Mouse (Mus musculus): ENCODE results near the gene Vps11.
"Not testable (repeated sequence)": the region's sequence is repeated elsewhere in the genome, so short reads cannot be mapped to it uniquely, and the experiment has no call there.

Gene Vps11

DNA sequence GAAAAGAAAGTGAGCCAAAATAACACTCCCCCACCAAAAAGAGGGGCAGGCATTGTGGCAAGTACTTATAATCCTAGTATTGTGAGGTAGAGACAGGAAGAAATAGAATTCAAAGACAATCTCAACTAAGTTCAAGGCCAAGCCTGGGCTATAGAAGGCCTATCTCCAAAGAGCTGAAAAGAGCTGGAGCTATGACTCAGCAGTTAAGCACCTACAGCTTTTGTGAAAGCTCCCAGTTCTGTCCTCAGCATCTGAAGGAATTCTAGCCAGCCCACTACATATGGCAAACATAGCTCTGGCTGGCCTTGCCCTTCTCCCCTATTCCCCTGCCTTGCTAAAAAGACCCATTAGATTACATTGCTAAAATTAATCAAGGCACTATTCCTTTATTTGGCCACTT, 11.9 kb upstream of the Vps11 start:
- no peak for DNase-seq

DNA sequence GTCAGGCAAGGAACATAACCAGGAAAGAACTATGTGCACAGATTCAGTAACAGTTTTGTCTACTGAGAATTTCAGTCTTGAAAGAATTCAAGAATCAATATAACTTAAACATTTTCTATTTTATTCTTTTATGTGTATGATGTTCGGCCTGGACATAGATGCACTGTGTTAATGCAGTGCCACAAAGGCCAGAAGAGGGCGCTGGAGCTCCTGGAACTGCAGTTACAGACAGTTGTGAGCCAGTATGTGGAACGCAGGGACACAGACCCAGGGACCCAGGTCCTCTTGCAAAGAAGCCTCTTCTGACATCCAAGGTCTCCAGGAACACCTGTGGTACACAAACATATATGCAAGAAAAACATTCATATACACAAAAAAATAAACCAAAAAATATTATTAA, 3.0 kb upstream of the Vps11 start:
- no peak for DNase-seq

DNA sequence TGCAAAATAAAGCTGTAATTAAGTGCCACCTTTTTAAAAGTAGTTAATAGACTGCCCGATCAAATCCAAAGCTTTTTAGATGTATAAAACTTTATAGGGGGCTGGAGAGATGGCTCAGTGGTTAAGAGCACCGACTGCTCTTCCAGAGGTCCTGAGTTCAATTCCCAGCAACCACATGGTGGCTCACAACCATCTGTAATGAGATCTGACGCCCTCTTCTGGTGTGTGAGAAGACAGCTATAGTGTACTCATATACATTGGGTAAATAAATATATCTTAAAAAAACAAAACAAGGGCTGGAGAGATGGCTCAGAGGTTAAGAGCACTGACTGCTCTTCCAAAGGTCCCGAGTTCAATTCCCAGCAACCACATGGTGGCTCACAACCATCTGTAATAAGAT, 461 bp upstream of the Vps11 start:
- DNase-seq = not testable (repeated sequence)

DNA sequence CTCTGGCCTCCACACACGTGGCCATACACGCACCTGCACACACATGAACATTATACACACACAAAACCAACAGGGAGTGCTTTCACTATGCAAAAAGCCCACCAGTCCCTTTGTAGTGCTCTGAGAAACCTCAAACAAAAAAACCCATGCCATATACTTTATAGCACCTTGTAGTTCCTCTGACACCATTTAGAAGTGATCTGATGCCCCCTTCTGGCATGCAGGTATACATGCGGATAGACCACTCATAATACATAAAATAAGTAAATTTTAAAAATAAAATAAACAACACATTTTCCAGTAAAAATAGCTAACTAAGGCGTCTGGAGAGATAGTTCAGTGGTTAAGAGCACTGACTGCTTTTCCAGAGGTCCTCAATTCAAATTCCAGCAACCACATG, 4.3 kb downstream of the Vps11 start:
- DNase-seq = no peak

DNA sequence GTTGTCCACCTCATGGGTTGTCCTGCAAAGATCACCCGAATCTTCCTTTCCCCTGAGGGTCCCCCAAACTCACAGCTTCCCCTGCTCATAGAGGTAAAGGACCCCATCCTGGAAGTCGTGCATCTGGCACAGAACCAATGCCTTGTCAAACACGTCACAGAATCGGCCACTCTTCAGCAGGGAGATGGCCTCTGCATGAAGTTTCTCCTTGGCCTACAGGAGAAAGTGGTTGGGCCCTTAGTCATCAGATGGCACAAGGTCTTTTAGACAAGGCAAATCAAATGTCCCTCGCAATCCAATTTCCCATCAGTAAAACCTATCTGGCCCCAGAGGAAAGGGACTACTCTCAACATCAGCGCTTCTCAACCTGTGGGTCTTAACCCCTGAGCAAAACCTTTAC, 8.3 kb downstream of the Vps11 start:
- no peak for DNase-seq

DNA sequence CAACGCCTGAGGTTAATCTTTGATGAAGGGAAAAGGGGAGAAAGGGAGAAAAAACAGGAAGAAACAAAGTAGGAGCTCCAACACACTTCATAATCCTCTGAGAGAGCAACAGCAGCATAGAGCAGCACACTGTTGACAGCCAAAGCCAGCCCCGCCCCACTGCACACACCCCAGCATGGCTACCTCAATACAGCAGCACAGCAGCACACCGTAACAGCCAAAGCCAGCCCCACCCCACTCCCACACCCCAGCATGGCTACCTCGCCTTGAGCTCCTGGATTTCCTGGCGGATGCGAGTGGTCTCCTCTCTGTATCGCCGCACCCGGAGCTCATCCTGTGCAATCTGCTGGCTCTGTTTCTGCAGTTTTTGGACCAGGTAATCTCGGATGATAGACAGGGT, 9.1 kb downstream of the Vps11 start:
- DNase-seq = no peak

DNA sequence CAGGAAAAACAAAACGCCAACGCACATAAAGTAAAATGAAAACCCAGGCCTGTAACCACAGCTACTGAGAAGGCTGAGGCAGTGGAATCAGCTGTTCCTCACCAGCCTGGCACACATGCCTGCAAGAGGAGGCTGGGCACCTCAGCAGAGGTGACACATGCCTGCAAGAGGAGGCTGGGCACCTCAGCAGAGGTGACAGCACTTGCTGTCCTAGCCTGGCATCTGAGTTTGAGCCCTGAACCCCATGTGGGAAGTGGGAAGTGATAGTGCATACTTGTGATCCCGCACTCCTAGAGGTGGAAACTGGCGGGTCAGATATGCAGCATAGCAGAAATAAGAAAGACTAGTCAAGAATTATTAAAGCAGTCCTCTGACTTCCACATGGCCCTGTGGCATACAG, 10.1 kb downstream of the Vps11 start:
- DNase-seq = no peak

DNA sequence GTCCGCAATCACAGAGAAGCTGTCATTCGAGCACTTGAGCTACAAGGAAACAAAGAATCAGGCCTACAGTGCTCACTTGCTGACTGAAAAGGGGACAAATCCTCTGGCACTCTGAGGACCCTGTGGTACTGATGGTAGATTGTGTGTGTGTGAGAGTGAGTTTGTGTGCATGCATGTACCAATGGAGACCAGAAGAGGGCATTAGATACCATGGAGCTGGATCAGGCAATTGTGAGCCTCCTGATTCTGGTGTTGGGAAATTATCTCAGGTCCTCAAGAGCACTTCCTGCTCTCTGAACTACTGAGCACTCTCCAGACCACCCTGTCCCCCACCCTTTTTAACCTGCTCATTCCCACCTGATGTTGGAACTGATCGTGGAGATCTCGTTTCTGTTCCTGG, 12.9 kb downstream of the Vps11 start:
- DNase-seq = no peak

DNA sequence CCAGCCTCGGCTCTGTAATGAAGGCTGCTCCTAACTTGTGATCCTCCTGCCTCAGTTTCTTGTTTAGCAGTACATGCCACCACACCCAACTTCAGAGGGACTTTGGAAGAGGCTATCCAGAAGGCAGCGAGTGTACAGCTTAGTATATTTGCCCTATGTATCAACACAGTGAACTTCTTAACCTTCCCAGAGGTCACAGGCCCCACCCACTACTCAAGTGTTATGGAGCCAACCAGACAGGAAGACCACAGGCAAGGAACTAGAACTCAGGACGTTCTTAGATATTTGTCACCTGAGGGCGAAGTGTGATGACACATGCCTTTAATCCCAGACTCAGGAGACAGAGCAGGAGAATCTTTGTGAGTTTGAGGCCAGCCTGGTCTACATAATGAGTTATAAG, 13.8 kb downstream of the Vps11 start:
- DNase-seq = no peak

DNA sequence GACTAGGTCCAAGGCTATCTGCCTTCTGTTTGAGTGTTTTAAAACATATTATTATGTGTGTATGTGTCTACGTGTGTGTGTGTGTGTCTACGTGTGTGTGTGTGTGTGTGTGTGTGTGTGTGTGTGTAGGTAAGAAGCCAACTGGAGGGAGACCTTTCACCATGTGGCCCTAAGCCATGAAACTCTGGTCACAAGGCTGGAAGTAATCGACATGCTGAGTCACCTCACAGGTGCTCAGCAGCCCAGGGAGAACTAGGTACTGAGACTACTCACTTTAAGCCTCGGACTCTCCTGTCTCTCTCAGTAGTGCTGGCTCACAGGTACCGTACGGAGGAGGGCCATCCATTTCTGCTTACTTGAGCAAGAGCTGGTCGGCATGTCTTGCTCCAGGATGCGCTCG, 14.3 kb downstream of the Vps11 start:
- DNase-seq = no peak

DNA sequence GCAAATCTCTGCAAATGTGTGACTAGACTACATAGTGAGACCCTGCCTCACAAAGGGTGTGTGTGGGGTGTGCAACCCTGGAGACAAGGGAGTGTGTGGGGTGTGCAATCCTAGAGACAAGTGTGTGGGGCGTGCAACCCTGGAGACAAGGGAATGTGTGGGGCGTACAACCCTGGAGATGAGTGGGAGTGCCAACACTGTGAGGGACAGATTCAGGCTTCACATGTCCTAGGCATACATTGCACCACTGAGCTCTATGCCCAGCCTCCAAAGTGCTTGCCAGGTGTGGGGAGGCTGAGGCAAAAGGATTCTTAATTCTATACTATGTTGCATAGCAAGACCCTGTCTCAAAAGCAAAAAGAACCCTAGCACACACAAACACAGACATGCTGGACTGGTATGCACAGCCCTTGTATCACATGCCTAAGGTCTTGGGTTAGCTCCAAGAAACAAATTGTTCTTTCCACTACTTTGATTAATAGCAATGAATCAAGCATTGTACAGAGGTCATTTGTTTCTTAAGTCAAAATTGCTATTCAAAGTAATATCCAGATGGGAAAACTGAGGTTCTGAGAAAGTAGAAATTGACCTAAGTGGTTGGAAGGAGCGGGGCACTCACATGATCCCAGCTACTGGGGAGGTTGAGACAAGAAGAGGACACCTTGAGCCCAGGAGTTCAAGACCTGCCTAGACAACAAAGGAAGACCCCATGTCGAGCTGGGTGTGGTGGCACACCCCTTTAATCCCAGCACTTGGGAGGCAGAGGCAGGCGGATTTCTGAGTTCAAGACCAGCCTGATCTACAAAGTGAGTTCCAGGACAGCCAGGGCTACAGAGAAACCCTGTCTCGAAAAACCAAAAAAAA, 15.7 kb downstream of the Vps11 start:
- no peak for DNase-seq

DNA sequence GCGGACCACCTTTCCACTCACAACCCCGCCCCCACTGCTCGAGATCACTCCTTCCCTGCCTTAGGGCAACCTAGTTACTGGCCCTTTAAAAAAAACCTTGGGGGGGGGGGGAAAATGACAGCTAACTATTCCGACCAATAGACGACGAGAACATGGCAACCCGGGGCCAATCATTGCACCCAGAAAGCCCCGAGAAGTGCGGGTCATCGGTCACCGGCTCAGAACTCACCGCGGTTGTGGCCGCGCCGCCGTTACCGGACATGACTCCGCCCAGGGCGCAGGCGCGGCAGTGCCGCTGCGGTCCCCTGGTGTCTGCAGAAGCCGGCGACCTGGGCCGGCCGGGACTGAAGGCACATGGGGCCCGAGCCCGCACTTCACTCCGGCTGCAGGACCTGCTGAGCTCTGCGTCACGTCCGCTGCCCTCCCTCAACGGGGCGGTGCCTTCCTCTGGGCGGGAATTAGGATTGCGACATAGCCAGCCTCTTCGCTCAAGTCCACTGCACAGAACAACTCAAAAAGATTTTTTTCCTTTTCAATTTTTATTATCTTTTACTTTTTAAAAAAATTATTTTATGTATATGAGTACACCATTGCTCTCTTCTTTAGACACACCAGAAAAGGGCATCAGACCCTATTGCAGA, 17.6 kb downstream of the Vps11 start, which contains the start of gene Hmbs:
TSS of gene Hmbs (minus strand) at position 448 of the 641 bp plus-strand sequence.
- peak; percentile 80 for DNase-seq

DNA sequence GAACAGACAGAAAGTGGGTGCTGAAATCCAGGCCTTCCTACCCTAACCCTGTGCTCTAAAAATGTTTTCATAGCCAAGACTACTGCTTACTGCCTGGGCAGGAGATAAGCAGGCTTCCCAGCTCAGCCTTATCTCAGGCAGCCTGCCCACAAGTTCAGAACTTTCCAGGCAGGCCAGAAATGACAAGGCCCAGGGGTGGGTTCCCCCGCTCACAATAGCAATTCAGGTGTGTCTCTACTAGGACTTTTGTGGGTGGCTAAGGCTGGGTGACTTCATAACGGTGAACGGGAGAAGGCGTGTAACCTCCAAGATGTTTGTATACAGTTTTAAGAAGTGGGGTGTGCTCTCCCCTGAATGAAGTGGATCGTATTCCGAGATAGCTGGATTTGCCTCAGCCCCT, 18.2 kb downstream of the Vps11 start:
- no peak for DNase-seq

DNA sequence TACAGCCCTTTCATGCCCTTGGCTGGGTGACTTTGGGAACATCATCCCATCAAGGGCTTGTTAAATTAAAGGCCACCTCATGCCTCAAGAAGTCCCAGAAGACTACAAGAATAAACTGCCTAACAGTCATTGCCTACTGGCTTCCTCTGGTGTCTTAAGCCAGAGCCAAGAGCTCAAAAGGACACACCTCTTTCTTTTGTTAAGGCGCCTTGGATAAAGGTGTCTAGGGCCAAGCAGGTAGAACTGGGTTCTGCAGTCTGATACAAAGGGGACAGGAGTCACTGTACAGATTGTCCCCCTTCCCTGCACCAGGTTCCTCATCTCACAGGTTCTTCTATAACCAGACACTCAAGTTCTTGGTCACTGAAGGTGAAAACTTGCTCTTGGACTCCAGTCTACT, 18.9 kb downstream of the Vps11 start:
- no peak for DNase-seq

DNA sequence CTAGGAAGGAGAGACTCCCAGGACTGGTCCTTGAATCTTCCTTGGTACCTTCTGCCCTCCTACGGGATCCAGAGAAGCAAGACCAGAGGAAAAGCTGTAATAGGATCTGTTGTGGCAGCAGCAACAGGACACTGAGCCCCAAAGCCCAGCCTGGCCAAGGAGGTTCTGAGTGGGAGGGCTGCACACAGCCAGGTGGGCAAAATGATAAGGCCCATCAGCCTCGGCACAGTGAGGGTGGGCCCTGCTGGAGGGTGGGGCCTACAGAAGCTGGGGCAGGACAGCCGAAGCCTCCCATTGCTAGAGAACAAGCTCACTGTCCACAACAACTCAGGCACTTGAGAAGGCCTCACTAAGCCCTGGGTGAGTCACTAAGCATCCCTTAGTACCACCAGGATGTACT, 19.3 kb downstream of the Vps11 start:
- no peak for DNase-seq

DNA sequence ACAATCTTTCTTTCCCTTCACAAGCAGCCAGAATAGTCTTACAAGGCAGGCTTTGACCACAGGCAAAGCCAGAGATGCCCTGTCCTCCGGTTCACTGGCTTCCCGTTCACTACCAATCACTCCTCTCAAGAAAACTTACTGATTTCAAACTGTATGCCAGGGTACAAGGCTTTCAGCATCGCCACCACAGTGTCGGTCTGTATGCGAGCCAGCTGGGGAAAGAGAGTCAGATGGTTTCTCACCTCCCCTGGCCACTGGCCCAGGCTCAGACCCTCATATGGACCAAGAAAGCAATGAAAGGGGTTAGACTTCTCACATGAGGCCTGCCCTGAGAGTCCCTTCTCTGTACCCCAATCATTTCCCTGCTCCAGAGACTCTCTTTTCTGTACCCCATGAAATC, 20.0 kb downstream of the Vps11 start:
- no peak for DNase-seq

DNA sequence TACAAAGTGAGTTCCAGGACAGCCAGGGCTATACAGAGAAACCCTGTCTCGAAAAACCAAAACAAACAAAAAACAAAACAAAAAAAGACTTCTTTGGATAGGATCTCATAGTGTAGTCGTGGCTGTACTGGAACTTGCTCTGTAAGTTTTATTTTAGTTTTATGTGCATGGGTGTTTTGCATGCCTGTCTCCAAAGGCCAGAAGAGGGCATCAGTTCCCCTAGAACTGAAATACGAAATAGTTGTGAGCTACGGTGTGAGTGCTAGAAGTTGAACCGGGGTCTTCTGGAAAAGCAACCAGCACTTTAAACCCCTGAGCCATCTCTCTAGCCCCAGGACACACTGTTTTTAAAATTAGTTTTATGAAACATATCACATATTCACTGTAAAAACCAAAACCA, 22.9 kb downstream of the Vps11 start:
- no peak for DNase-seq

DNA sequence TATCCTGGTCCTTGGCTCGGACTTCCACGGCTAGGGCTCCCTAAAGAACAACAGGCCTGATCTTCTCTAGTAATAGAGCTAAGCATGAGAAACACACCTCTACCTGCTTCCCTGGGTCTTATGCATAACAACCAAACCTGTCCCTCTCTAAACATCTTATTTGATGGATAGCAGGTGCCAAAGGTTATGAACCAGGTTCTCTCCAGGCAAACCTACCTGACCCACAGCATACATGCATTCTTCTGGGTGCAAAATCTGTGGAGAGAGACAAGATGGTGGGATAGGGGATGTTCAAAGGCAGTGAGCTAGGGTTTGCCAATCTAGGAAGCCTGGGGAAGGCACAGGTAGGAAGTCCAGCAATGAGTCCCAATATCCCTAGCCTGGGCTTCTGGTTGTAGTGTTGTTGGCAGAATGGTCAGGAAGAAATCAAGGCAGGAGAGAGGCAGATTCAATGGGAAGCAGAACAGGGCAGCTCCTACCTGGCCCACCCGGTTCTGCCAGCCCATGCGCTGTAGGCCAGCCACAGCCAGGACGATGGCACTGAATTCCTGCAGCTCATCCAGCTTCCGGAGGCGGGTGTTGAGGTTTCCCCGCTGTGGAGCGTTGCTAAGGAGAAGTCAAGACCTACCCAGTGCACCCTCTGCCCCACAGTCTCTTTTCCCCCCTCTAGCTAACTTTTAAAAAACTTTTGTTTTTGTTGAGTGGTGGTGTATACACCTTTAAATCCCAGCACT, 23.9 kb downstream of the Vps11 start:
- no peak for DNase-seq

DNA sequence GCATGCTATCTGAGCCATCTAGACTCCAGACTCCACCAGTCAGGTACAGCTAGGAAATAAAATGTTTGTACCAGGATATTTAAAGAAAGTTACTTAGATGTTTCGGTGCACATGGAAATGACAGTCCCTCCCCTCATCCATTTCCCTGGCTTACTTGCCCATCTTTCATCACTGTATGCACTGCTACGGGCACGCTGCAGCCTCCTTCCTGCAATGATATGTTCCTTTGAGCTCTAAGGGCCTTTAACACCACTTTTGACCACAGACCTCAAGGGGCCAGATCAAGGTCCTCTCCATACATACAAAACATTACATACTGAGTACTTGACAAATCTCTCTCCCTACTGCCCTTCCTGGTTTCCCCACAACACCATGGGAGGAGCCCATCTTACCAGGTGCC, 24.5 kb downstream of the Vps11 start:
- no peak for DNase-seq

DNA sequence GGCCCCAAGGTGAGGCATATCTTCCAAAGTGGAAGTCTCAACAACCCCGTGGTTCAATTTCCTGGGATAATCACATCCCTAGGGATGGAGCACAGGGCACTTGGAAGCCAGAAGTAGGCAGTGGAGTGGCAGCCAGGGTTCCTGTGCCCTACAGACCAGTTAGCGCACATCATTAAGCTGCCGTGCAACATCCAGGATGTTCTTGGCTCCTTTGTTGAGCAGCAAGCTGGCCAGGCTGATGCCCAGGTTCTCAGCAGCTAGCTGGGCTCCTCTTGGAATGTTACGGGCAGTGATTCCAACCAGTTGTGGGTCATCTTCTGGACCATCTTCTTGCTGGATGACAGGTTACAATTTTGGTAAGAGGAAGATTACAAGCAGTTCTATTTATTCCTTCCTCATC, 25.0 kb downstream of the Vps11 start:
- DNase-seq = not testable (repeated sequence)

DNA sequence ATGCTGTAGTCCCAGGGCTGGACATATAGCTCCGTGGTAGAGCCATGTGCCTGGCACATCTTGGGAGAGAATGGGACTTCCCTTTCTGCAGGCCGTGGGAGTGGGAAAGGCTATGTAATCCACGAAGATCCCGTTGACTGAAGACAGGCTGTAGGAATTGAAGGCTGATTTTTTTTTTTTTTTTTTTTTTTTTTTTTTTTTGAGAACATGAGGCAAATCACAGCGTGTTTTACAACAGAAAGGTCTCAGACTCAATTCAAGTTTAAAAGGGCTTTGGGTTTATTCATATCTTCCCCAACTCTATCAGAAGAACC, 25.4 kb downstream of the Vps11 start:
- DNase-seq = no peak

DNA sequence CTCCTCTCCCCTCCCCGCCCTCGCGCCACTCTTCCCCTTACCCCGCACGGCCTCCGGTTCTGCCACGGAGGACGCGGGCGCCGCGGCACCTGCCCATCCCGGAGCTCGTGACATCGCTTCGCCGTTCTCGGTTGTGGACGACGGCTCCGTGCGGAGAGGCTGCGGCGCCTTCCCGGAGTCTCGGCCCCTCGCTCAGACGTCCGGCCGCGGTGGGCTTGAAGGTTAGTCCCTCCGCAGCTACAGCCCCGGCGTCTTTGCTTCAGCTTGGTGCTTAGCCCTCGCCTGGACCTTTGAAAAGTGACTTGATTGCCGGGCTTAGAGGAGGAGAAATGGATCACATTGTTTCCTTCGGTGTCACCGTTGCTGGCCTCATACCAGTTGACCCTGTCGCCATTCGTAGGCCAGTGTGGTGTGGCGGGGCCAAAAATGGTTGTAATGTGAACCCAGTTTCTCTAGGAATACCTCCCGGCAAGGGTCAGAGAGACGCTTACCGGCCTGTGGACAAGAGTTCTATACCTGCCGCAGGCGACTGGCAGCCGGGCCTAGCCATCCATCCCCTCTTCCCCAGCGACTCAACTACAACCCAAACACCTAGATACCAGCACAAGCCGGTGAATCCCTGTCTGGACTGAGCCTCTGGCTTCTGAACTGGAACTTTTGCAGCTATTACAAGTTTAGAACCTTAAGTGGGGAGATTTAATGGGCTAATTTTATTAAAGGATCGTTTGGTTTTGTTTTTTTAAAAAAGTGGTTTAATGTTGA, 26.0 kb downstream of the Vps11 start:
- no peak for DNase-seq
